Mouse (Mus musculus) MEL (cell line): ENCODE results near the gene Mpg. TPM values are rescaled to one million over a fixed set of nuclear protein-coding genes. Genes with fewer than 3 reads are reported as not detected.
A peak's percentile ranks its signal among the peaks of the same experiment; 100 is the strongest.

Source experiments
- DNase-seq: peaks from one replicate; pipeline ENCODE4 v3.0.0; 2011; ENCODE audit warnings: low read depth, low spot score
- H3K27ac ChIP-seq: 2 replicates; pipeline ENCODE4 v1.5.1; 2012; ENCODE audit warnings: low read depth, mild to moderate bottlenecking, control low read depth, low read length, moderate library complexity; ENCODE audit not compliant: control insufficient read depth
- H3K27me3 ChIP-seq, 2 experiments: fragments of 150-350 bp in 1 of 2; sonication (generic) in 1 of 2; 2 replicates each; pipeline ENCODE4 v1.6.1; 2012; ENCODE audit warnings: low read length in 2 of 2, mild to moderate bottlenecking in 2 of 2, improper control_type of control experiment in 1 of 2, moderate library complexity in 1 of 2; ENCODE audit not compliant: insufficient read depth in 2 of 2, control insufficient read depth in 1 of 2
- H3K36me3 ChIP-seq, 2 experiments: 2 replicates each; pipeline ENCODE4 v1.6.1; 2012 to 2014; ENCODE audit warnings: low read length in 2 of 2, improper control_type of control experiment in 1 of 2, inconsistent platforms in 1 of 2, mild to moderate bottlenecking in 1 of 2; ENCODE audit not compliant: insufficient read depth in 2 of 2, control insufficient read depth in 1 of 2
- H3K4me1 ChIP-seq, 2 experiments: fragments of 150-350 bp in 1 of 2; sonication (generic) in 1 of 2; 2 replicates each; pipeline ENCODE4 v1.6.1; 2012; ENCODE audit warnings: low read length in 2 of 2, improper control_type of control experiment in 1 of 2, mild to moderate bottlenecking in 1 of 2; ENCODE audit not compliant: insufficient read depth in 2 of 2, control insufficient read depth in 1 of 2
- H3K4me3 ChIP-seq, 2 experiments: fragments of 150-350 bp in 1 of 2; sonication (generic) in 1 of 2; 2 replicates each; pipeline ENCODE4 v1.5.1; 2012; ENCODE audit warnings: low read depth in 2 of 2, low read length in 2 of 2, mild to moderate bottlenecking in 2 of 2, moderate library complexity in 2 of 2, control low read depth in 1 of 2, improper control_type of control experiment in 1 of 2; ENCODE audit not compliant: control insufficient read depth in 1 of 2, insufficient read depth in 1 of 2
- H3K79me2 ChIP-seq: 2 replicates; pipeline ENCODE4 v1.6.1; 2012; ENCODE audit warnings: mild to moderate bottlenecking, low read length, moderate library complexity; ENCODE audit not compliant: control insufficient read depth, poor library complexity, insufficient read depth
- H3K9ac ChIP-seq: 2 replicates; pipeline ENCODE4 v1.6.1; 2012; ENCODE audit warnings: low read depth, mild to moderate bottlenecking, control low read depth, low read length, moderate library complexity; ENCODE audit not compliant: control insufficient read depth, poor library complexity, severe bottlenecking
- H3K9me3 ChIP-seq: fragments of 150-350 bp; sonication (generic); replicated peaks from 2 replicates; pipeline ENCODE4 v1.6.1; 2012; ENCODE audit warnings: mild to moderate bottlenecking, low read length, improper control_type of control experiment, moderate library complexity; ENCODE audit not compliant: insufficient read depth
- CHD2 ChIP-seq: IDR thresholded peaks from 2 replicates; pipeline ENCODE4 v1.6.1; 2011; ENCODE audit warnings: low read length, improper control_type of control experiment
- ETS1 ChIP-seq: IDR thresholded peaks from 2 replicates; pipeline ENCODE4 v1.6.1; 2012; ENCODE audit warnings: low read depth, mild to moderate bottlenecking, inconsistent platforms, low read length, improper control_type of control experiment, moderate library complexity
- GABPA ChIP-seq: IDR thresholded peaks from 2 replicates; pipeline ENCODE4 v1.6.1; 2012; ENCODE audit warnings: low read depth, mild to moderate bottlenecking, inconsistent platforms, low read length, improper control_type of control experiment, moderate library complexity
- GATA1 ChIP-seq: IDR thresholded peaks from 2 replicates; pipeline ENCODE4 v1.6.1; 2011; ENCODE audit warnings: low read depth, low read length, improper control_type of control experiment
- HCFC1 ChIP-seq: IDR thresholded peaks from 2 replicates; pipeline ENCODE4 v1.6.1; 2012; ENCODE audit warnings: low read depth, mild to moderate bottlenecking, inconsistent platforms, low read length, improper control_type of control experiment, moderate library complexity
- JUND ChIP-seq: IDR thresholded peaks from 2 replicates; pipeline ENCODE4 v1.6.1; 2011; ENCODE audit warnings: low read depth, mild to moderate bottlenecking, improper control_type of control experiment, low read length
- KAT2A ChIP-seq: conservative IDR thresholded peaks from 2 replicates; pipeline ENCODE4 v1.6.1; 2012; ENCODE audit warnings: low read depth, low read length, improper control_type of control experiment, inconsistent platforms
- MAFK ChIP-seq: IDR thresholded peaks from 2 replicates; pipeline ENCODE4 v1.6.1; 2011; ENCODE audit warnings: low read depth, mild to moderate bottlenecking, low read length, improper control_type of control experiment, borderline replicate concordance
- MAX ChIP-seq: IDR thresholded peaks from 2 replicates; pipeline ENCODE4 v1.6.1; 2011; ENCODE audit warnings: low read length, improper control_type of control experiment
- MAZ ChIP-seq: IDR thresholded peaks from 2 replicates; pipeline ENCODE4 v1.6.1; 2012; ENCODE audit warnings: low read depth, mild to moderate bottlenecking, inconsistent platforms, low read length, improper control_type of control experiment
- MXI1 ChIP-seq: IDR thresholded peaks from 2 replicates; pipeline ENCODE4 v1.6.1; 2011; ENCODE audit warnings: mild to moderate bottlenecking, low read depth, low read length, improper control_type of control experiment
- MYB ChIP-seq: IDR thresholded peaks from 2 replicates; pipeline ENCODE4 v1.6.1; 2011; ENCODE audit warnings: mild to moderate bottlenecking, low read depth, low read length, improper control_type of control experiment
- NELFE ChIP-seq: IDR thresholded peaks from 2 replicates; pipeline ENCODE4 v1.6.1; 2011; ENCODE audit warnings: low read depth, low read length, improper control_type of control experiment
- NRF1 ChIP-seq: IDR thresholded peaks from 2 replicates; pipeline ENCODE4 v1.6.1; 2014; ENCODE audit warnings: low read depth, mild to moderate bottlenecking, inconsistent platforms, low read length, improper control_type of control experiment, moderate library complexity; ENCODE audit not compliant: poor library complexity, insufficient read depth, severe bottlenecking
- POLR2A ChIP-seq, 2 experiments: IDR thresholded peaks; 2 replicates each; pipeline ENCODE4 v1.6.1; 2011 to 2012; ENCODE audit warnings: low read length in 2 of 2, mild to moderate bottlenecking in 2 of 2, control low read depth in 1 of 2, improper control_type of control experiment in 1 of 2, low read depth in 1 of 2, moderate library complexity in 1 of 2; ENCODE audit not compliant: control insufficient read depth in 1 of 2, insufficient read depth in 1 of 2, poor library complexity in 1 of 2
- POLR2AphosphoS5 ChIP-seq: IDR thresholded peaks from 2 replicates; pipeline ENCODE4 v1.6.1; 2012; ENCODE audit warnings: low read depth, borderline replicate concordance, mild to moderate bottlenecking, inconsistent platforms, low read length, moderate library complexity, mixed read lengths
- RAD21 ChIP-seq: IDR thresholded peaks from 2 replicates; pipeline ENCODE4 v1.6.1; 2011; ENCODE audit warnings: mild to moderate bottlenecking, low read depth, low read length, improper control_type of control experiment
- RCOR1 ChIP-seq: IDR thresholded peaks from 2 replicates; pipeline ENCODE4 v1.6.1; 2012; ENCODE audit warnings: low read depth, mild to moderate bottlenecking, inconsistent platforms, low read length, improper control_type of control experiment
- TAL1 ChIP-seq: IDR thresholded peaks from 2 replicates; pipeline ENCODE4 v1.6.1; 2012; ENCODE audit warnings: mild to moderate bottlenecking, inconsistent platforms, low read length, moderate library complexity, mixed read lengths
- UBTF ChIP-seq: IDR thresholded peaks from 2 replicates; pipeline ENCODE4 v1.6.1; 2012; ENCODE audit warnings: low read depth, mild to moderate bottlenecking, inconsistent platforms, low read length, improper control_type of control experiment, moderate library complexity, borderline replicate concordance; ENCODE audit not compliant: insufficient read depth
- polyA plus RNA-seq, 2 experiments: library from polyadenylated mRNA; stranded (reverse) in 1 of 2; unstranded in 1 of 2; fragments of >175 nt in 1 of 2; fragments of >200 nt in 1 of 2; gene quantifications; 2 replicates each; pipeline versions ENCODE4 v1.2.1 to v1.2.4; 2012; ENCODE audit warnings: low replicate concordance in 2 of 2, low read depth in 1 of 2; ENCODE audit not compliant: insufficient read length in 2 of 2, insufficient read depth in 1 of 2, missing spikeins in 1 of 2
- total RNA-seq: library from RNA; depleted of rRNA; stranded (reverse); fragments of 300-350 nt; gene quantifications from 2 replicates; pipeline ENCODE4 v1.2.3, GENCODE M21; 2012

Mpg gene
- total and polyA plus RNA-seq, 3 experiments: 42.0 to 43.2 TPM; not detected in 1

DNA sequence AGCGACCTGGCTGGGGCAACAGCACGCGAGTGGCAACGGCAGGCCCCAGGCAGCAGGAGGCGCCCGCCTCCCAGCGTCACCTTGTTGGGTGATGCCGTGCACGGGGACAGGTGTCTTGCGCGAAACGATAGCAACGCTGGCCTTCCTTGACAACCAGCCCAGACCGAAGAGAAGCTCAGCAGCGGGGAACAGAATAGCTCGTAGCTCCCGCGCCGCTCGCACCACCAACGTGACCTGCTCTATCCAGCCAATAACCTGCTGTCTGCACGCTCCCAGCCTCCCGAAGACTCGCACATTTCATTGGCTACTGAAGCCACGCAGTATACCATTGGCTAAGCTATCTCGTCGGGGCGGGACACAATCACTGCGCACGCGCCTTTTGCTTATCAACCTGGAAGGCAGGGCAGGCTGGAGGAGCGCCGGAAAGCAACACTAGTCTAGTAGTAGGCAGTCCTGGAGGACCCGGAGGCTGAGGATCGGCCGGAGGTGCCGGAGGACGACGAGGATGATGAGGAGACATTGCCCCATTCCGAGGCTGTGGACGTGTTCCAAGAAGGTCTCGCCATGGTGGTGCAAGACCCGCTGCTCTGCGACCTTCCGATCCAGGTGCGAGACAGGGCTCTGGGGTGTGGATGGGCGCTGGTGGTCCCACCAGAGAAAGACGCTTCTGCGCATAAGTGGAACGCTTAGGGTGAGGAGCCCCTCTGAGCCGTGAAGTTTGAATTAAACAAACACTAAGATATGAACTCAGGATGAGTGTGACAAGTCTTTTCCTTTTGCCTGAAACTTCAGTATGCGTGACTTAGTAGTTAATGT lies 21.0 kb upstream of the Mpg start, which contains the start of gene Snrnp25 (continued):
- TF ChIP-seq JUND (no peak), POLR2AphosphoS5 (no peak; the same call in 1 of the 2 replicates), MXI1 (peak; percentile 90), HCFC1 (peak; percentile 86), ETS1 (no peak), MYB (no peak), NRF1 (peak; percentile 88), MAZ (no peak), MAFK (no peak), UBTF (no peak)

DNA sequence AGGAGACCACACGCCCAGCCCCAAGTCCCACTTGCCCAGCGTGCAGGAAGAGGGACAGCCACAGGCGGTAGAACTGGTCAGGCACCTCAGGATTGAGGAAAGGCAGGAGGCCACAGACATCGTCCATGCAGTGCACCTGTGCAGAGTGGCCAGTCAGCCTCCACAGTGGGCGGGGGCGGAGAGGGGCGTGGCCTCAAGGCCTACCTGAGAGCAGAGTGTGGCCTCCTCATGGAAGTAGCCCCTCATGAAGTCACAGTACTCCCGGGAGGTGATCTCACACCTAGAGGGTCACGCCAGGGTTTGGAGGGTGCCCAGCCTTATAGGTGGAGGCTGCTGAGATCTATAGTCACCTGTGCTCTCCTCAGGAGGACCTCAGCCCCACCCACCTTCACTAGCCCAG lies 15.7 kb upstream of the Mpg start:
- peaks cover 3% of the 10 kb centered on the region; the same call in 1 of the 2 replicates for H3K79me2 ChIP-seq
- H3K4me3 ChIP-seq: no peak overlapping the region
- no peak overlapping the region for H3K9ac ChIP-seq
- no peak overlapping the region for H3K27ac ChIP-seq
- H3K36me3 ChIP-seq: peaks cover 0 to 3% of the 10 kb centered on the region in 2 experiments; a peak in 2 of 4 replicates
- no peaks in the 10 kb centered on the region for H3K27me3 ChIP-seq
- TF ChIP-seq TAL1: no peak
- no peak for TF ChIP-seq RAD21
- no peak for TF ChIP-seq JUND
- TF ChIP-seq CHD2: no peak
- no peak for TF ChIP-seq GABPA
- TF ChIP-seq KAT2A: no peak
- no peak for TF ChIP-seq POLR2A (IDR thresholded peaks at IDR 0.05; ENCODE audit: control insufficient read depth in 1 of 2, insufficient read depth in 1 of 2, low read depth in 1 of 2, low read length in 2 of 2, poor library complexity in 1 of 2)
- TF ChIP-seq NELFE: no peak
- no peak for TF ChIP-seq GATA1
- TF ChIP-seq MAX: no peak
- TF ChIP-seq HCFC1: no peak
- TF ChIP-seq RCOR1: no peak
- TF ChIP-seq ETS1: no peak
- TF ChIP-seq NRF1: no peak
- no peak for TF ChIP-seq MAZ
- no peak for DNase-seq
- no peaks in the 10 kb centered on the region for H3K9me3 ChIP-seq
- H3K4me1 ChIP-seq: peaks cover 0 to 4% of the 10 kb centered on the region in 2 experiments; a peak in 3 of 4 replicates
